Mouse (Mus musculus) heart, adult 9 months (tissue): ENCODE measurements around the gene H2-Ob.

Experiments used
- DNase-seq, 2 experiments: peaks; one replicate each; pipeline ENCODE4 v3.0.0; 2022; ENCODE audit warnings: low spot score in 2 of 2

Gene H2-Ob

DNA sequence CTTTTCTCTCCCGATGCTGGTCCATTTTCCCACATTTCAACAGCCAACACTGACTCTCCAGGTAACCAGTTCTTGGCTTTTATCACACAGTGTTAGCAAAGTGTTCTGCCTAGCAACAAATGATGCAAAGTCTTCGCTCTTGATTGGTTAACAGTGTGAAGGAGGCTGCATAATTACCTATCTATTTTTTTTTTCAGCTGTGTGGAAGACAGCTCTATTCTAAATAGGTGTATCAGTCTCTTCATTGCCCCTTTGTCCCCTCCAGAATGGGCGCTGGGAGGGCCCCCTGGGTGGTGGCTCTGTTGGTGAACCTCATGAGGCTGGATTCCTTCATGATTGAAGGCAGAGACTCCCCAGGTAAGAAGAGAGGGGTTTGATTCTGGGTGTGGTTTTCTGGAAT, at the start of gene H2-Ob:
TSS of gene H2-Ob (plus strand) at position 198 of the 400 bp plus-strand sequence.
- peak; percentile 47 to 57 for DNase-seq

DNA sequence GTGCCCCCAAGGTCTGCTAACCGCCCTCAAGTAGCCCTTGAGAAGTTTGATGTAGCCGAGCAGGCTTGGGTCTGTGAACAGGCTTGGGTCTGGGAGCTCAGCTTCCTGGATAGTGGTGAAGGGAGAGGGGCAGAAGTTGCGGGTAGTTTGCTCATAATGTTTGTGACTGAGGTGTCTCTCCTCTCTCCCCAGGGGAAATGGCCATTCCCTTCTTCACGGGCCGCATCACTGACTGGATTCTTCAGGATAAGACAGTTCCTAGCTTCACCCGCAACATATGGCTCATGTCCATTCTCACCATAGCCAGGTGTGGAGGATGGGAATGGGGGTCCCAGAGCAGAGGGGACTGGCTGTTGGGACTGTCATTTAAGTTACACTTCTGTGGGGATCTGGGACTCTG, 49.7 kb upstream of the H2-Ob start:
- no peak for DNase-seq

GRCm38 (mm10) chr17:34192852-34193251, 45.9 kb upstream of the H2-Ob start:
- no peak for DNase-seq

- no peak for DNase-seq
These were observed 45.2 kb upstream of the H2-Ob start for GRCm38 (mm10) chr17:34193468-34193867.

DNA sequence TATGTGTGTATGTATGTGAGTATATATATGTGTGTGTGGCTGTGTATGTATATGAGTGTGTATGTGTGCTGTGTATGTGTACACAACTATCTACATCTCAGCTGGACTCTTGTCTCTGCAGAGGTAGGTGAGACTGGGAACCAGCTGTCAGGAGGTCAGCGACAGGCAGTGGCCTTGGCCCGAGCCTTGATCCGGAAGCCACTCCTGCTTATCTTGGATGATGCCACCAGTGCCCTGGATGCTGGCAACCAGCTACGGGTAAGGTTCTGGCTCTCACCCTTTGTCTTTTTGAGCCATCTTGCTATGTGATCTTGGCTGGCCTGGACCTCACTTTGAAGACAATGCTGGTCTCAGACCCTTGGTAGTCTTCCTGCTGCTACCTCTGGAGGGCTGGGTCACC, 44.0 kb upstream of the H2-Ob start:
- DNase-seq, result no peak

DNA sequence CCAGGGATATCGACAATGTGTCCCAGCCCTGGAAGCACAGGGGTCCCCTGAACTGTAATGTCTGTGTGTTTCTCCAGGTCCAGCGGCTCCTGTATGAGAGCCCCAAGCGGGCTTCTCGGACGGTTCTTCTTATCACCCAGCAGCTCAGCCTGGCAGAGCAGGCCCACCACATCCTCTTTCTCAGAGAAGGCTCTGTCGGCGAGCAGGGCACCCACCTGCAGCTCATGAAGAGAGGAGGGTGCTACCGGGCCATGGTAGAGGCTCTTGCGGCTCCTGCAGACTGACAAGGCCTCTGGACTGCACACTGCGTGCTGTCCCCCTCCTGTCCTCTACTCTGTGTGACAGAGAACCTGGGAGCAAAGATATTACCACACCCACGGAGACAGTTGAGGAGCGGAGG, 42.2 kb upstream of the H2-Ob start:
- DNase-seq, result no peak

GRCm38 (mm10) chr17:34196941-34197894, 41.5 kb upstream of the H2-Ob start, which contains the start of gene Psmb8:
Psmb8 (plus strand) TSS chr17:34197721.
- peak; percentile 90 to 91 for DNase-seq

DNA sequence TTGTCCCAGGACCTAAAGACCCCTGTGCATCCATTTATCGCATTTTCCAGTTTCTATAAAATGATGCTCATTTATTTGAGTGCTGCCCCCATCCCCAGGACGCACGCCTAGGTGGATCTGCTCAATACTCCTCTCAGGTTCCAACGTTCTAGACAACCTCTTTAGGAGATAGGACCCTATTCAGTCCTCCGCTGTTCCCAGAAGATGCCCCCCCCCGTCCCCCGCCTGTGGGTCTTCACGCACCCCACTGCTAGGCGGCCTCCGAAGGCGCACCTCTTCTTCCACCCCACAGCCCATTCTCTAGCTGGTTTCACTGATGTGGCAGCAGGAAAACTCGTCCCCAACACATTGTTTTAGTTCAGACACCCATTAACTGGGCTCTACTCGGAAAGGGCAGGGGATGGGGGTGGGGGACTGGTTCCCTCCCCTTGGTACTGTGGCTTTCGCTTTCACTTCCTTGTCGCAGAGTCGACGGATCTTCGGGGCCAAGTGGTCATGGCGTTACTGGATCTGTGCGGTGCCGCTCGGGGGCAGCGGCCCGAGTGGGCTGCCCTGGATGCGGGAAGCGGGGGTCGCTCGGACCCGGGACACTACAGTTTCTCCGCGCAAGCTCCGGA, 40.7 kb upstream of the H2-Ob start:
- peak; percentile 79 to 85 for DNase-seq

GRCm38 (mm10) chr17:34198521-34198912, 40.2 kb upstream of the H2-Ob start:
- DNase-seq, result no peak

DNA sequence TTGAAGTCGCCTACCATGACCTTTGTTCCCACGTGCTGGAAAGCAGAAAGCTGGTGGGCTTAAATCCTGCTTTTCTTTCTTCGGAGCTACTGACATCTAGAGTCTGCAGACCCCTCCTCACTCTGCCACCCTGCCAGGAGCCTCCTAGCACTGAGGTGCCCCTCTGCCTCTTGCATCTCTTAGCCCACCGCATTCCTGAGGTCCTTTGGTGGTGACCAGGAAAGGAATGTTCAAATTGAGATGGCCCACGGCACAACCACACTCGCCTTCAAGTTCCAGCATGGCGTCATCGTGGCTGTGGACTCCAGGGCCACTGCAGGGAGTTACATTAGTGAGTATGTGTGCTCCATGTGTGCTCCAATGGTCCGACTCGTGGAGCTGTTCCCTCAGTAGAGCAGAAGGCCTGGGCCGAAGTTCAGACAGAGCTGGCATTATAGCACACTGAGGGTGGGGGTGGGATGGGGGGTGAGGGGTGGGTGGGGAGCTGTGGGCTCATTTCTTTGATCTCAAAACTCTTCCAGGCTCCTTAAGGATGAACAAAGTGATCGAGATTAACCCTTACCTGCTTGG, 39.6 kb upstream of the H2-Ob start:
- DNase-seq, result no peak

DNA sequence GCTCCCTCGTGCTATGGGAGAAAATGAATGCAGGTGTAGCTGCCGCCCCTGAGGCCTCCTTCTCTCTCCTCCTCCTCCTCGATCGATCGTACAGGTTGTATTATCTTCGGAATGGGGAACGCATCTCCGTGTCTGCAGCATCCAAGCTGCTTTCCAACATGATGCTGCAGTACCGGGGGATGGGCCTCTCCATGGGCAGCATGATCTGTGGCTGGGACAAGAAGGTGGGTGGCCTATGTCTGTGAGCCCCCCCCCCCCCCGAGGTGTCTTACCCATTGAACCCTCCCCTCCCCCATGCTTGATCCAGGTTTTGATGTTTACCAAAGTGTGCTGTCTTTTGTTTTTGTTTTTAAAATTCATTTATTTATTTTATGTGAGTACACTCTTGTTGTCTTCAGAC, 38.7 kb upstream of the H2-Ob start:
- DNase-seq, result no peak

DNA sequence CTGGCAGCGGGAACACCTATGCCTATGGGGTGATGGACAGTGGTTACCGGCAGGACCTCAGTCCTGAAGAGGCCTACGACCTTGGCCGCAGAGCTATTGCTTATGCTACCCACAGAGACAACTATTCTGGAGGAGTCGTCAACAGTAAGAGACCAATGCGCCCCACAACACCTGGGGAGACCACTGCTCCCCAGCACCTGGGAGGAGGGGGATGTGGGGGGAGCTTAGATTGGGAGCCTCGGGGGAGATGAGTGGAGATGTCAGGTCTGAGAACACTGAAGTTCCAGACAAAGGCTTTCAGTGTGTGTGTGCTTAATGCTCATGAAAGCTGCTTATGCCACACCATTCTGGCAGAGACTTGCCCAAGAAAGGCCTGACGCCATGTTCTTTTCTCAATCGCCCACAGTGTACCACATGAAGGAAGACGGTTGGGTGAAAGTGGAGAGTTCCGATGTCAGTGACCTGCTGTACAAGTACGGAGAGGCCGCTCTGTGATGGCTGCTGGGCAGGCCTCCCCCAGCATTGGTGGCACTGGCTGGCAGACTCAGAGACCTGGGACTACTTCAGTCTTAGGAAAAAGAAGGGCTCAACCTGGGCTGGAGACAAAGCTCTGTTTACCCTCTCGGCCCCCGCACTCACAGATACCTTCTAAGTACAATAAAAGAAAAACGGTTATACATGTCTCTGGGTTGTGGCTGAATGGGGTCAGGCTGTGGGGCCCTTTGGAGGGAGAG, 37.8 kb upstream of the H2-Ob start:
- DNase-seq, result no peak

GRCm38 (mm10) chr17:34201506-34202055, 37.1 kb upstream of the H2-Ob start:
- no peak for DNase-seq

DNA sequence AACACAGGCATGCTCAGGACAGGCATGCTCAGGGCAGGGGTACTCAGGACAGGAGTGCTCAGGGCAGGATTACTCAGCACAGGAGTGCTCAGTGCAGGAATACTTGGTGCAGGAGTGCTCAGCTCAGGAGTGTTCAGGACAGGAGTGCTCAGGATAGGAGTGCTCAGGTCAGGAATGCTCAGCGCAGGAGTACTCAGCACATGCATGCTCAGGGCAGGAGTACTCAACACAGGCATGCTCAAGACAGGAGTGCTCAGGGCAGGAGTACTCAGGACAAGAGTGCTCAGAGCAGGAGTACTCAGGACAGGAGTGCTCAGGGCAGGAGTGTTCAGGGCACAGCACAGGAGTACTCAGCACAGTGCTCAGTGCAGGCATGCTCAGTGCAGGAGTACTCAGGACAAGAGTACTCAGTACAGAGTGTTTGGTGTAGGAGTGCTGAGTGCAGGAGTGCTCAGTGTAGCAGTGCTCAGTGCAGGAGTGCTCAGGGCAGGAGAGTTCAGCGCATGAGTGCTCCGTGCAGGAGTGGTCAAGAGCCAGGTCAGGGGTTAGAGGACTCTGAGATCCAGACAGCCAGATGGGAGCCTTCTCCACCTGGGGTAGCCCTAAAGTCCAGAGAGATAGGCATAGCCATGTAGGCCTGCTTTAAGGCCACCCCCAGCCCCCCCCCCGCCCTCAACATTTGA, 35.8 kb upstream of the H2-Ob start:
- DNase-seq, result no peak

GRCm38 (mm10) chr17:34203444-34203843, 35.3 kb upstream of the H2-Ob start, which contains the start of gene Tap2:
Tap2 (plus strand) TSS chr17:34203527.
- DNase-seq, result no peak

- DNase-seq, result peak; percentile 92 to 93
These were observed 34.2 kb upstream of the H2-Ob start for GRCm38 (mm10) chr17:34204303-34205010.

- DNase-seq, result peak; percentile 51 to 56
These were observed 33.5 kb upstream of the H2-Ob start for GRCm38 (mm10) chr17:34205021-34205745.

DNA sequence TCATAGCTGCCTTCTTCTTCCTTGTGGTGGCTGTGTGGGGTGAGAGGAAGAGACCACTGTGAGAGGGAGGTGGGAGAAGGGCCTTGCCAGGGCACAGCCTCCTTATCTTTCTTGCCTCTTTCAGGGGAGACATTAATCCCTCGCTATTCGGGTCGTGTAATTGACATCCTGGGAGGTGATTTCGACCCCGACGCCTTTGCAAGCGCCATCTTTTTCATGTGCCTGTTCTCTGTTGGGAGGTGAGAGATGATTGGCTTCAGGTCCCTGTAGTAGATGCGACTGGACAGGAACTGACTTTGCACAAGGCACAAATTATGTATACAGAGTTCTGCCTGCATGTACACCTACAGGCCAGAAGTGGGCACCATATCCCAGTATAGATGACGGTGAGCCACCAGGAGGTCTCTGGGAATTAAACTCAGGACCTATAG, 32.9 kb upstream of the H2-Ob start:
- peak; percentile 49 to 50 for DNase-seq

- no peak for DNase-seq
These were observed 32.0 kb upstream of the H2-Ob start for GRCm38 (mm10) chr17:34206731-34207130.

GRCm38 (mm10) chr17:34207456-34207855, 31.2 kb upstream of the H2-Ob start:
- no peak for DNase-seq
